9 mouse cellular contexts compared by ENCODE assay signal in genomic region chr10:86457195-86457594, GRCm38 (mm10). TPM values are rescaled to one million over a fixed set of nuclear protein-coding genes. Genes with fewer than 3 reads are reported as not detected.
DNase-seq lines count a peak whose midpoint lies in the region; ATAC-seq and TF ChIP-seq lines count a peak whose summit lies in the region.
"Had no signal": no experiment of that assay in that cellular context is flagged by ENCODE, and none has a peak within 500 bp of the region (broad histone marks: within the 10 kb centered on the region; RNA-seq: fewer than 3 reads in every experiment).

No protein-coding gene starts in this region.

- H3K4me2 ChIP-seq in embryonic facial prominence, embryonic 11.5 days (ENCODE audit: low read depth, low read length) = no peak overlapping the region
- no peak overlapping the region for H3K4me2 ChIP-seq in neural tube, embryonic 13.5 days

- no peaks in the 10 kb centered on the region for H3K9me3 ChIP-seq in embryonic facial prominence, embryonic 11.5 days (replicated peaks; ENCODE audit: control insufficient read depth, low read length)
- no peaks in the 10 kb centered on the region for H3K9me3 ChIP-seq in neural tube, embryonic 13.5 days

- H3K9ac ChIP-seq in embryonic facial prominence, embryonic 11.5 days (replicated peaks; ENCODE audit: low read length) = no peak overlapping the region
- H3K9ac ChIP-seq in neural tube, embryonic 13.5 days = no peak overlapping the region

- TF ChIP-seq CTCF in layer of hippocampus, adult 2 months (conservative IDR thresholded peaks at IDR 0.05) = no peak

- no peak for ATAC-seq in embryonic facial prominence, embryonic 11.5 days (replicated peaks; ENCODE audit: insufficient number of reproducible peaks, low FRiP score, low TSS enrichment, low read depth)
- ATAC-seq in neural tube, embryonic 13.5 days (ENCODE audit: low read depth) = peak; percentile 78

- H3K36me3 ChIP-seq in embryonic facial prominence, embryonic 11.5 days (replicated peaks; ENCODE audit: control insufficient read depth, insufficient read depth, low read depth, low read length) = no peaks in the 10 kb centered on the region
- H3K36me3 ChIP-seq in neural tube, embryonic 13.5 days = peaks cover 8% of the 10 kb centered on the region; the same call in 1 of the 2 replicates

- WGBS in embryonic facial prominence, embryonic 11.5 days = 11% methylated on average over 4 of the region's 4 CpGs
- 12% methylated on average over 4 of the region's 4 CpGs for WGBS in neural tube, embryonic 13.5 days

- H3K4me1 ChIP-seq in embryonic facial prominence, embryonic 11.5 days (ENCODE audit: control insufficient read depth, insufficient read depth, low read length) = no peaks in the 10 kb centered on the region
- H3K4me1 ChIP-seq in neural tube, embryonic 13.5 days (replicated peaks) = peaks cover 14% of the 10 kb centered on the region

- peak; percentile 41 to 53 for DNase-seq in layer of hippocampus, adult 2 months (ENCODE audit: low spot score in 2 of 2)
- DNase-seq in layer of hippocampus, adult 9-10 months (ENCODE audit: low spot score) = no peak
- DNase-seq in embryonic facial prominence, embryonic 11.5 days (ENCODE audit: low spot score) = peak; percentile 9
- DNase-seq in layer of hippocampus, postnatal 36 days = peak; percentile 19 to 32
- no peak for DNase-seq in adrenal gland, postnatal 36 days
- DNase-seq in adrenal gland, postnatal 4 days (ENCODE audit: low spot score in 2 of 2) = no peak
- no peak for DNase-seq in adipocyte (ENCODE audit: low spot score)

- H3K4me3 ChIP-seq in layer of hippocampus, adult 2 months = no peak overlapping the region
- no peak overlapping the region for H3K4me3 ChIP-seq in embryonic facial prominence, embryonic 11.5 days (ENCODE audit: low read depth, low read length)
- H3K4me3 ChIP-seq in neural tube, embryonic 13.5 days = no peak overlapping the region

- H3K27me3 ChIP-seq in embryonic facial prominence, embryonic 11.5 days (ENCODE audit: control insufficient read depth, insufficient read depth, low read length) = no peaks in the 10 kb centered on the region
- H3K27me3 ChIP-seq in neural tube, embryonic 13.5 days = peaks cover 3% of the 10 kb centered on the region; the same call in 1 of the 2 replicates

- peak overlapping the region; percentile 80 for H3K27ac ChIP-seq in layer of hippocampus, adult 2 months
- no peak overlapping the region for H3K27ac ChIP-seq in embryonic facial prominence, embryonic 11.5 days (replicated peaks; ENCODE audit: low read depth, low read length)
- peak overlapping the region; percentile 71 for H3K27ac ChIP-seq in neural tube, embryonic 13.5 days (replicated peaks)

RNA-seq across cellular contexts. Expression of gene Syn3, which starts 41.5 kb away (rescaled TPM):
- 10 to 100 TPM; 21.1 to 22.2 TPM for total RNA-seq in layer of hippocampus, adult 2 months (2021)
- polyA plus RNA-seq in embryonic facial prominence, embryonic 11.5 days (2014; fragmentation: Nextera tagmentation; extraction: Ambion mirVana) = 2.0 and 3.1 TPM in 2 replicates
- total RNA-seq in layer of hippocampus, postnatal 36 days (2021) = 10 to 100 TPM; 18.8 to 21.4 TPM
- polyA plus RNA-seq in neural tube, embryonic 13.5 days (2015; fragmentation: Nextera tagmentation; extraction: Ambion mirVana) = 14.7 and 16.5 TPM in 2 replicates
- total RNA-seq in adrenal gland, postnatal 36 days (2021) = 1 to 10 TPM; 1.5 to 2.5 TPM
- total RNA-seq in adrenal gland, postnatal 4 days (2021) = 1 to 10 TPM; 5.0 to 6.8 TPM
- total RNA-seq: megakaryocyte, adult 5-6 weeks had no signal

Comparison
In these comparisons a context has a peak if more than half of its experiments do, and no peak if none do; other contexts are left out.
1. DNase-seq: peak in layer of hippocampus, adult 2 months (2 of 2), embryonic facial prominence, embryonic 11.5 days (single experiment) and layer of hippocampus, postnatal 36 days (2 of 2); none in layer of hippocampus, adult 9-10 months (single experiment), adrenal gland, postnatal 36 days (0 of 2), adrenal gland, postnatal 4 days (0 of 2) and adipocyte (single experiment).